Mouse (Mus musculus) spleen, adult 2 months (tissue): ENCODE data around the gene Olfr1175-ps. TPM values are rescaled to one million over a fixed set of nuclear protein-coding genes. Genes with fewer than 3 reads are reported as not detected.

Experiments used
- DNase-seq, 2 experiments: peaks; one replicate each; pipeline versions ENCODE4 v3.0.0 to v3.0.0-alpha.2; 2012 to 2021; ENCODE audit warnings: low spot score in 2 of 2, low read depth in 1 of 2
- H3K27ac ChIP-seq: fragments of 200-500 bp; 2 replicates; pipeline ENCODE4 v1.5.1; 2012; ENCODE audit warnings: low read length, inconsistent platforms; ENCODE audit not compliant: insufficient read depth
- H3K27me3 ChIP-seq: fragments of 200-500 bp; 2 replicates; pipeline ENCODE4 v1.6.1; 2012; ENCODE audit warnings: mild to moderate bottlenecking, moderate library complexity, low read length, inconsistent platforms; ENCODE audit not compliant: control insufficient read depth, insufficient read depth
- H3K36me3 ChIP-seq: fragments of 200-500 bp; 2 replicates; pipeline ENCODE4 v1.6.1; 2012; ENCODE audit warnings: mild to moderate bottlenecking, low read length, inconsistent platforms; ENCODE audit not compliant: control insufficient read depth, insufficient read depth
- H3K4me1 ChIP-seq: fragments of 200-500 bp; 2 replicates; pipeline ENCODE4 v1.6.1; 2011; ENCODE audit warnings: inconsistent platforms; ENCODE audit not compliant: control insufficient read depth, insufficient read depth, insufficient read length
- H3K4me3 ChIP-seq: fragments of 200-500 bp; 2 replicates; pipeline ENCODE4 v1.5.1; 2011; ENCODE audit warnings: mild to moderate bottlenecking, inconsistent platforms; ENCODE audit not compliant: insufficient read depth, insufficient read length; ENCODE audit errors: extremely low read depth
- CTCF ChIP-seq: fragments of 200-500 bp; IDR thresholded peaks from 2 replicates; pipeline ENCODE4 v1.5.1; 2011; ENCODE audit warnings: mild to moderate bottlenecking, inconsistent platforms; ENCODE audit not compliant: insufficient read depth, insufficient read length, insufficient replicate concordance; ENCODE audit errors: extremely low read depth
- POLR2A ChIP-seq: fragments of 200-500 bp; IDR thresholded peaks from 2 replicates; pipeline ENCODE4 v1.6.1; 2011; ENCODE audit warnings: low read depth, low read length, inconsistent platforms
- WGBS: fragments of 180-500 bp; shearing (Covaris S2); methylation state at CpG from one replicate; pipeline ENCODE4 v1.1.7; 2018; 5-methylcytosine and 5-hydroxymethylcytosine counted together
- polyA plus RNA-seq: library from polyadenylated mRNA; depleted of rRNA; stranded (reverse); fragments of >200 nt; gene quantifications from 2 replicates; pipeline ENCODE4 v1.2.3, GENCODE M21; 2012; rRNA removed

Olfr1175-ps gene
- polyA plus RNA-seq: not detected in 2 replicates

GRCm38 (mm10) chr2:88327115-88327514, at the start of gene Olfr1175-ps:
TSS of gene Olfr1175-ps (minus strand) at chr2:88327215.
- 88% methylated on average over 2 of the region's 2 CpGs for WGBS

GRCm38 (mm10) chr2:88356304-88356703, 29.3 kb upstream of the Olfr1175-ps start:
- 7% methylated on average over 2 of the region's 2 CpGs for WGBS
- Histone ChIP-seq H3K4me1 (no peaks in the 10 kb centered on the region), H3K36me3 (no peaks in the 10 kb centered on the region), H3K27me3 (no peaks in the 10 kb centered on the region), H3K27ac (no peak overlapping the region), H3K4me3 (no peak overlapping the region)
- DNase-seq: no peak
- TF ChIP-seq CTCF (no peak), POLR2A (no peak)

More at GRCm38 (mm10) chr2:88327115-88327514, at the start of gene Olfr1175-ps:
- H3K27ac ChIP-seq: no peak within 1 kb of the TSS
- H3K4me3 ChIP-seq: no peak within 1 kb of the TSS
- TF ChIP-seq CTCF (no peak), POLR2A (no peak)
- no peaks in the 10 kb centered on the region for H3K4me1 ChIP-seq
- no peaks in the 10 kb centered on the region for H3K27me3 ChIP-seq
- DNase-seq: no peak
- no peaks in the 10 kb centered on the region for H3K36me3 ChIP-seq

- 84% methylated on average over 1 of the region's 1 CpGs for WGBS
- no peaks in the 10 kb centered on the region for H3K4me1 ChIP-seq
- no peaks in the 10 kb centered on the region for H3K36me3 ChIP-seq
- DNase-seq: no peak
- H3K27me3 ChIP-seq: no peaks in the 10 kb centered on the region
- no peak within 1 kb of the TSS for H3K27ac ChIP-seq
- no peak for TF ChIP-seq CTCF
- no peak within 1 kb of the TSS for H3K4me3 ChIP-seq
Measured at GRCm38 (mm10) chr2:88346392-88346791, 19.4 kb upstream of the Olfr1175-ps start, which contains the start of gene Olfr1177-ps. TSS of gene Olfr1177-ps (minus strand) at chr2:88346492.

GRCm38 (mm10) chr2:88336421-88336820, 9.4 kb upstream of the Olfr1175-ps start, which contains the start of gene Olfr1176:
TSS of gene Olfr1176 (plus strand) at chr2:88336721.
- Histone ChIP-seq H3K4me1 (no peaks in the 10 kb centered on the region), H3K27me3 (no peaks in the 10 kb centered on the region), H3K27ac (no peak within 1 kb of the TSS), H3K4me3 (no peak within 1 kb of the TSS), H3K36me3 (no peaks in the 10 kb centered on the region)
- 77% methylated on average over 1 of the region's 1 CpGs for WGBS
- TF ChIP-seq POLR2A (no peak), CTCF (no peak)
- DNase-seq: no peak

GRCm38 (mm10) chr2:88315035-88315434, 12.0 kb downstream of the Olfr1175-ps start, which contains the start of gene Olfr1174-ps:
TSS of gene Olfr1174-ps (minus strand) at chr2:88315135.
- Histone ChIP-seq H3K4me3 (no peak within 1 kb of the TSS), H3K36me3 (no peaks in the 10 kb centered on the region), H3K27me3 (no peaks in the 10 kb centered on the region), H3K4me1 (no peaks in the 10 kb centered on the region), H3K27ac (no peak within 1 kb of the TSS)
- no peak for DNase-seq
- 87% methylated on average over 4 of the region's 4 CpGs for WGBS
- TF ChIP-seq POLR2A (no peak), CTCF (no peak)

GRCm38 (mm10) chr2:88279775-88280174, 47.2 kb downstream of the Olfr1175-ps start, which contains the start of gene Olfr1173:
TSS of gene Olfr1173 (minus strand) at chr2:88279875.
- Histone ChIP-seq H3K4me1 (no peaks in the 10 kb centered on the region), H3K36me3 (no peaks in the 10 kb centered on the region), H3K27me3 (no peaks in the 10 kb centered on the region), H3K4me3 (no peak within 1 kb of the TSS), H3K27ac (no peak within 1 kb of the TSS)
- TF ChIP-seq POLR2A (no peak), CTCF (no peak)
- DNase-seq: no peak

Other genes starting within 250 kb of the Olfr1175-ps start
- not detected in 2 replicates for gene Olfr1164, start 233.2 kb downstream of the Olfr1175-ps start, polyA plus RNA-seq
- not detected in 2 replicates for gene Olfr1166, start 198.9 kb downstream of the Olfr1175-ps start, polyA plus RNA-seq
- not detected in 2 replicates for gene Olfr1167, start 172.0 kb downstream of the Olfr1175-ps start, polyA plus RNA-seq
- not detected in 2 replicates for gene Olfr1168, start 145.3 kb downstream of the Olfr1175-ps start, polyA plus RNA-seq
- not detected in 2 replicates for gene Olfr1170, start 98.9 kb downstream of the Olfr1175-ps start, polyA plus RNA-seq
- not detected in 2 replicates for gene Olfr1173, start 47.3 kb downstream of the Olfr1175-ps start, polyA plus RNA-seq
- not detected in 2 replicates for gene Olfr1174-ps, start 12.1 kb downstream of the Olfr1175-ps start, polyA plus RNA-seq
- not detected in 2 replicates for gene Olfr1176, start 9.5 kb upstream of the Olfr1175-ps start, polyA plus RNA-seq
- gene Olfr1177-ps, start 19.3 kb upstream of the Olfr1175-ps start, polyA plus RNA-seq: not detected in 2 replicates
- gene Olfr1178, start 59.8 kb upstream of the Olfr1175-ps start, polyA plus RNA-seq: not detected in 2 replicates
- not detected in 2 replicates for gene Olfr1179, start 79.2 kb upstream of the Olfr1175-ps start, polyA plus RNA-seq
- gene Olfr1180, start 91.9 kb upstream of the Olfr1175-ps start, polyA plus RNA-seq: not detected in 2 replicates
- not detected in 2 replicates for gene Olfr1181, start 99.0 kb upstream of the Olfr1175-ps start, polyA plus RNA-seq
- gene Gm13757, start 121.9 kb upstream of the Olfr1175-ps start, polyA plus RNA-seq: not detected in 2 replicates
- gene Olfr1183, start 127.7 kb upstream of the Olfr1175-ps start, polyA plus RNA-seq: not detected in 2 replicates
- not detected in 2 replicates for gene Olfr1184, start 156.4 kb upstream of the Olfr1175-ps start, polyA plus RNA-seq
- not detected in 2 replicates for gene Olfr1185-ps1, start 166.1 kb upstream of the Olfr1175-ps start, polyA plus RNA-seq
- gene Olfr1186, start 191.3 kb upstream of the Olfr1175-ps start, polyA plus RNA-seq: not detected in 2 replicates
- gene Olfr1188, start 229.7 kb upstream of the Olfr1175-ps start, polyA plus RNA-seq: not detected in 2 replicates